ENCODE assay signal across 8 mouse cellular contexts in the genomic region with DNA sequence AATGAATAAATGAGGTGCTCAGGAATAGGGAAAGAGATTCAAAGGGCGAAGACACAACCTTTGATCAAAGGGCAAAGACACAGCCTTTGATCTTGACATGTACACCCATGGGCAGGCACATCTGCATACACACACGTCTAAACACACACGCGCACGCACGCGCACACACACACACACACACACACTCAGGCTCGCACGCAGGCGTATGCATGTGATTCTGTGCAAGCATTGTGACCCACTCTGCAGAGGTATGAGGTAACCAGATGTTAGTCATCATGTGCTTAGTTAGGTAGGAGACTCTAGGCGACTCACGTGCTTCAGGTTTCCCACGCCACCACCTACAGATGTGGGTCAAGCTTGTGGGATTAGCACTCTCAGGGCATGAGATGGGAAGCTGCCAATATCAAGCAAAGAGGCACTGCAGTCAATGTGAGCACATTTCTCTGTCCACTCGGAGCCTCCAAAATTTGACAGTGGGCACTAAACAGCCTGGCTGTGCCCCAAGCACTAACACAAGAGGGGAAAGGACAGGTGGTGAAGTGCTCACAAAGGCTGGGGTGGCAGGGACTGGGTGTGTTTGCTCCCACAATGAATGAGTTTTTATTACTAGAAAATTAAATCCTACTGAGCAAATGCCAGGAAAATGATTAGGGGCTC.
A peak's percentile ranks its signal among the peaks of the same experiment; 100 is the strongest.
DNase-seq lines count a peak whose midpoint lies in the region; ATAC-seq lines count a peak whose summit lies in the region.

No protein-coding gene starts in this region.

- no peaks in the 10 kb centered on the region for H3K36me3 ChIP-seq in lung, embryonic 16.5 days (ENCODE audit: control insufficient read depth, insufficient read depth, low read length)
- no peaks in the 10 kb centered on the region for H3K36me3 ChIP-seq in hindbrain, embryonic 16.5 days (ENCODE audit: control insufficient read depth, insufficient read depth, low read length)
- no peaks in the 10 kb centered on the region for H3K36me3 ChIP-seq in neural tube, embryonic 15.5 days

- peak overlapping the region; percentile 95 for H3K27ac ChIP-seq in lung, embryonic 16.5 days (ENCODE audit: low read length)
- H3K27ac ChIP-seq in hindbrain, embryonic 16.5 days (ENCODE audit: low read depth, low read length) = peak overlapping the region; percentile 54; the same call in 1 of the 2 replicates
- H3K27ac ChIP-seq in neural tube, embryonic 15.5 days (replicated peaks) = 0 out of 2 replicates have a peak overlapping the region, but pooled peaks have one; percentile 28

- H3K4me1 ChIP-seq in lung, embryonic 16.5 days (replicated peaks; ENCODE audit: control insufficient read depth, insufficient read depth, low read length) = peaks cover 40% of the 10 kb centered on the region
- H3K4me1 ChIP-seq in hindbrain, embryonic 16.5 days (ENCODE audit: control insufficient read depth, insufficient read depth, low read depth, low read length) = peaks cover 13% of the 10 kb centered on the region
- H3K4me1 ChIP-seq in neural tube, embryonic 15.5 days = peaks cover 26% of the 10 kb centered on the region

- no peaks in the 10 kb centered on the region for H3K27me3 ChIP-seq in lung, embryonic 16.5 days (ENCODE audit: control insufficient read depth, insufficient read depth, low read depth, low read length)
- no peaks in the 10 kb centered on the region for H3K27me3 ChIP-seq in hindbrain, embryonic 16.5 days (replicated peaks; ENCODE audit: control insufficient read depth, insufficient read depth, low read length)
- H3K27me3 ChIP-seq in neural tube, embryonic 15.5 days (replicated peaks) = no peaks in the 10 kb centered on the region

- DNase-seq in cerebellum, postnatal 10 days = peak; percentile 49 to 54
- no peak for DNase-seq in cerebellum, postnatal 36 days
- DNase-seq in lung, postnatal 10 days = no peak
- DNase-seq in left cerebral cortex, adult 8-10 months (ENCODE audit: low spot score in 2 of 2) = no peak
- no peak for DNase-seq in spleen, postnatal 10 days (ENCODE audit: low spot score in 2 of 2)

- H3K4me3 ChIP-seq in lung, embryonic 16.5 days (ENCODE audit: low read length) = no peak overlapping the region
- no peak overlapping the region for H3K4me3 ChIP-seq in hindbrain, embryonic 16.5 days (ENCODE audit: low read length)
- no peak overlapping the region for H3K4me3 ChIP-seq in neural tube, embryonic 15.5 days (replicated peaks)

- WGBS in lung, embryonic 16.5 days = 59% methylated on average over 14 of the region's 14 CpGs
- WGBS in hindbrain, embryonic 16.5 days = 84% methylated on average over 14 of the region's 14 CpGs
- 84% methylated on average over 14 of the region's 14 CpGs for WGBS in neural tube, embryonic 15.5 days

- ATAC-seq in lung, embryonic 16.5 days (ENCODE audit: low read depth) = 0 out of 2 replicates have a peak, but pooled peaks have one; percentile 3
- ATAC-seq in hindbrain, embryonic 16.5 days = peak; percentile 32
- no peak for ATAC-seq in neural tube, embryonic 15.5 days (ENCODE audit: low FRiP score)

- no peak overlapping the region for H3K4me2 ChIP-seq in lung, embryonic 16.5 days (ENCODE audit: low read depth, low read length)
- H3K4me2 ChIP-seq in hindbrain, embryonic 16.5 days (ENCODE audit: low read length) = no peak overlapping the region
- H3K4me2 ChIP-seq in neural tube, embryonic 15.5 days = no peak overlapping the region

- H3K9me3 ChIP-seq in lung, embryonic 16.5 days (ENCODE audit: control insufficient read depth, low read length) = no peaks in the 10 kb centered on the region
- no peaks in the 10 kb centered on the region for H3K9me3 ChIP-seq in hindbrain, embryonic 16.5 days (ENCODE audit: control insufficient read depth, low read length)
- H3K9me3 ChIP-seq in neural tube, embryonic 15.5 days (replicated peaks) = no peaks in the 10 kb centered on the region

- 0 out of 2 replicates have a peak overlapping the region, but pooled peaks have one; percentile 13 for H3K9ac ChIP-seq in lung, embryonic 16.5 days (ENCODE audit: low read length)
- H3K9ac ChIP-seq in hindbrain, embryonic 16.5 days (ENCODE audit: low read depth, low read length) = no peak overlapping the region
- H3K9ac ChIP-seq in neural tube, embryonic 15.5 days (replicated peaks) = no peak overlapping the region

Comparison
In these comparisons a context has a peak if more than half of its experiments do, and no peak if none do; other contexts are left out.
1. DNase-seq: peak in cerebellum, postnatal 10 days (2 of 2); none in cerebellum, postnatal 36 days (0 of 2), lung, postnatal 10 days (single experiment), left cerebral cortex, adult 8-10 months (0 of 2) and spleen, postnatal 10 days (0 of 2).
2. H3K27ac ChIP-seq: peak in every context shown above with its lines; median percentile 95 in lung, embryonic 16.5 days; 54 in hindbrain, embryonic 16.5 days; 28 in neural tube, embryonic 15.5 days.